Mouse (Mus musculus) forebrain, embryonic 15.5 days (tissue): ENCODE results near the gene Haus3. TPM values are rescaled to one million over a fixed set of nuclear protein-coding genes. Genes with fewer than 3 reads are reported as not detected.

Experiments used
- ATAC-seq: fragments of 200-750 bp; cut with Nextera tagmentation; replicated peaks from 2 replicates; pipeline ENCODE4 v1.8.0; 2017; ENCODE audit warnings: mild to moderate bottlenecking, moderate TSS enrichment, moderate library complexity
- H3K27ac ChIP-seq: fragments of 300-500 bp; sonication (generic); replicated peaks from 2 replicates; pipeline ENCODE4 v1.5.1; 2015; ENCODE audit warnings: mild to moderate bottlenecking, inconsistent platforms
- H3K27me3 ChIP-seq: fragments of 300-500 bp; sonication (generic); 2 replicates; pipeline ENCODE4 v1.6.1; 2015; ENCODE audit warnings: inconsistent platforms
- H3K36me3 ChIP-seq: fragments of 300-500 bp; sonication (generic); 2 replicates; pipeline ENCODE4 v1.6.1; 2015; ENCODE audit warnings: mild to moderate bottlenecking, inconsistent platforms
- H3K4me1 ChIP-seq: fragments of 300-500 bp; sonication (generic); 2 replicates; pipeline ENCODE4 v1.6.1; 2015; ENCODE audit warnings: inconsistent platforms
- H3K4me2 ChIP-seq: fragments of 300-500 bp; sonication (generic); replicated peaks from 2 replicates; pipeline ENCODE4 v1.6.1; 2015; ENCODE audit warnings: mild to moderate bottlenecking, inconsistent platforms
- H3K4me3 ChIP-seq: fragments of 300-500 bp; sonication (generic); 2 replicates; pipeline ENCODE4 v1.5.1; 2015; ENCODE audit warnings: mild to moderate bottlenecking, inconsistent platforms
- H3K9ac ChIP-seq: fragments of 300-500 bp; sonication (generic); replicated peaks from 2 replicates; pipeline ENCODE4 v1.6.1; 2015; ENCODE audit warnings: mild to moderate bottlenecking, inconsistent platforms
- H3K9me3 ChIP-seq: fragments of 300-500 bp; sonication (generic); 2 replicates; pipeline ENCODE4 v1.6.1; 2016; ENCODE audit warnings: inconsistent platforms
- WGBS: fragments of 180-500 bp; shearing (Covaris S2); methylation state at CpG from one replicate; pipeline ENCODE4 v1.1.7; 2015; ENCODE audit warnings: mixed read lengths; 5-methylcytosine and 5-hydroxymethylcytosine counted together
- polyA plus RNA-seq: library from polyadenylated mRNA; unstranded; fragments of >200 nt; fragmentation: Nextera tagmentation; extraction: Ambion mirVana; gene quantifications from 2 replicates; pipeline ENCODE4 v1.2.1, GENCODE M21; 2015

Gene Haus3
- polyA plus RNA-seq = 19.1 and 20.9 TPM in 2 replicates

DNA sequence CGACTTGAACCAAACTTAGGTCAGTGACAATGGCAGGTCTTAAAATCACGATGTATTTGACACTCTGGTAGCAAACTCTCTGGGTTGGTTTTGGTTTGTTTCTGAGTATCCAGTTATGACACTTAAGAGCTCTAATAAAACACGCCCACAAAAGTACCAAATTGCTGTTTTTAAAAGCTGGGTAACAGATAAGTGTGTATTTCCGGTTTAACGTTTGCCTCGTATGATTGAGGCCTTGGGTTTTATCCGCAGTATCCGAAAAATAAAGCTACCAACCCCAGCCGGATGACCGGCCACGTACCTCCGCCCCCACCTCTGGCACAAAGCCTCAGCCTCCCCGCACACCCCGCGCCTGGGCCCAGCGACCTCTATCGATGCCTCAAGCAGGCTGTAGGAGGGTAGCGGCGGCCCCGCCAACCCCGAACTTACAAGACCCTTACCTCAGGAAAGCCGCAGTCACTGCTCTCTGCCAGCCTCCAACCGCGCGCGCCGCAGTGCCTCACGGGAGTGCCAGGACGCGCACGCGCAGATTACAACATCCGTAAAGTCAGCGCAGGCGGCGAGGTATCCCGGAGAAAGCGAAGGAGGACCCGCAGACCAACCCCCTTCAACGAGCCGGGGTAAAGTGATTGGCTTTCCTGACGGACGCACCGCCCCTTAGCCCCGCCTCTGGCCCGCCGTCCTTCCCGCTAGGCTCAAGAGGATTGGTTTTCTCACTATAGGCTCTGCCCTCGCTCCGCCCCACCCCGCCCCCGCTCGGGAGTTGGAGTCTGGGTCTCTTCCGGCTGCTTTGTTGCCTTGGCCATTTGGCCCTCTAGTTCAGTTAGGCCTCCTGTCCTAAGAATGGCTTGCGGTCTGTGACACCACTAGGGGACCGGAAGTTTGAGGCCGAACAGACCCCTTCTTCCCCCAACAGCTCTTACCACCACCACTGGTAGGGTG, at the start of gene Haus3, which contains the start of gene Poln:
TSS of gene Haus3 (minus strand) at position 578 of the 942 bp plus-strand sequence.
TSS of gene Poln (minus strand) at position 499 of the 942 bp plus-strand sequence.
- H3K4me1 ChIP-seq = peaks cover 35% of the 10 kb centered on the region
- no peaks in the 10 kb centered on the region for H3K27me3 ChIP-seq
- peak within 1 kb of the TSS; percentile 69 for H3K4me2 ChIP-seq
- H3K9me3 ChIP-seq = no peaks in the 10 kb centered on the region
- peak; percentile 100 for ATAC-seq
- peak within 1 kb of the TSS; percentile 86 for H3K4me3 ChIP-seq
- H3K9ac ChIP-seq = peak within 1 kb of the TSS; percentile 87
- peak within 1 kb of the TSS; percentile 93 for H3K27ac ChIP-seq
- peaks cover 11% of the 10 kb centered on the region for H3K36me3 ChIP-seq
- WGBS = under 1% methylated on average over 57 of the region's 57 CpGs

GRCm38 (mm10) chr5:34218672-34219071, 49.3 kb upstream of the Haus3 start:
- H3K9me3 ChIP-seq = no peaks in the 10 kb centered on the region
- no peaks in the 10 kb centered on the region for H3K27me3 ChIP-seq
- H3K27ac ChIP-seq = no peak overlapping the region
- no peak overlapping the region for H3K4me3 ChIP-seq
- WGBS = 82% methylated on average over 5 of the region's 5 CpGs
- H3K4me1 ChIP-seq = no peaks in the 10 kb centered on the region
- no peak overlapping the region for H3K9ac ChIP-seq
- no peak overlapping the region for H3K4me2 ChIP-seq
- H3K36me3 ChIP-seq = no peaks in the 10 kb centered on the region
- no peak for ATAC-seq

GRCm38 (mm10) chr5:34217756-34218155, 48.4 kb upstream of the Haus3 start:
- Histone ChIP-seq H3K9ac (no peak overlapping the region), H3K27me3 (no peaks in the 10 kb centered on the region), H3K27ac (no peak overlapping the region), H3K4me2 (no peak overlapping the region), H3K9me3 (no peaks in the 10 kb centered on the region), H3K4me3 (no peak overlapping the region), H3K36me3 (no peaks in the 10 kb centered on the region), H3K4me1 (no peaks in the 10 kb centered on the region)
- ATAC-seq = no peak
- WGBS = 67% methylated on average over 9 of the region's 9 CpGs

GRCm38 (mm10) chr5:34216025-34216424, 46.7 kb upstream of the Haus3 start:
- H3K27ac ChIP-seq = no peak overlapping the region
- no peaks in the 10 kb centered on the region for H3K27me3 ChIP-seq
- no peak overlapping the region for H3K9ac ChIP-seq
- H3K4me1 ChIP-seq = no peaks in the 10 kb centered on the region
- no peak overlapping the region for H3K4me2 ChIP-seq
- H3K36me3 ChIP-seq = no peaks in the 10 kb centered on the region
- no peak overlapping the region for H3K4me3 ChIP-seq
- 86% methylated on average over 7 of the region's 7 CpGs for WGBS
- no peak for ATAC-seq
- H3K9me3 ChIP-seq = no peaks in the 10 kb centered on the region

DNA sequence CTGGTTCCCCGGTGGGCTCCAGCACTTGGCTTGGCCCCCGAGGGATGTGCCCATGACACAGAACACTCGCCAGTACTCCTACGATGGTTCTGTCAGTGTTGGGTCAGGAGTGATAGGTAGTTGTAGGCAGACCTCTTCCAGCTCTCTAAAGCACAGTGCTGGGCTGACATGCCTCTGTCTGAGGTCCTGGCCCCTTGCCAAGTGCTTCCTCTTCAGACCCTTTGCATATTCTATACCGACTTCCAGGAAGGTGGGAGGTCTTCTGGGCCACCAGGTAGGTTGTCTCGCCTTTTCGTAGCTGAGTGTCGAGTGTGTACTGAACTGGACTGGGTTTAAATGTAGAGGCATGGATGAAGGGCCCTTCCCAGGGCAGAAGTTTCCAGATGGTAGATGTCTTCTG, 44.3 kb upstream of the Haus3 start:
- no peaks in the 10 kb centered on the region for H3K9me3 ChIP-seq
- no peak overlapping the region for H3K27ac ChIP-seq
- no peaks in the 10 kb centered on the region for H3K36me3 ChIP-seq
- 78% methylated on average over 8 of the region's 8 CpGs for WGBS
- no peaks in the 10 kb centered on the region for H3K27me3 ChIP-seq
- H3K9ac ChIP-seq = no peak overlapping the region
- H3K4me1 ChIP-seq = no peaks in the 10 kb centered on the region
- H3K4me3 ChIP-seq = no peak overlapping the region
- ATAC-seq = no peak
- no peak overlapping the region for H3K4me2 ChIP-seq

GRCm38 (mm10) chr5:34210279-34210678, 41.0 kb upstream of the Haus3 start:
- WGBS = 3% methylated on average over 1 of the region's 1 CpGs
- H3K4me2 ChIP-seq = no peak overlapping the region
- peak; percentile 83 for ATAC-seq
- H3K4me3 ChIP-seq = no peak overlapping the region
- H3K4me1 ChIP-seq = no peaks in the 10 kb centered on the region
- H3K36me3 ChIP-seq = no peaks in the 10 kb centered on the region
- H3K27me3 ChIP-seq = no peaks in the 10 kb centered on the region
- no peaks in the 10 kb centered on the region for H3K9me3 ChIP-seq
- no peak overlapping the region for H3K9ac ChIP-seq
- no peak overlapping the region for H3K27ac ChIP-seq

DNA sequence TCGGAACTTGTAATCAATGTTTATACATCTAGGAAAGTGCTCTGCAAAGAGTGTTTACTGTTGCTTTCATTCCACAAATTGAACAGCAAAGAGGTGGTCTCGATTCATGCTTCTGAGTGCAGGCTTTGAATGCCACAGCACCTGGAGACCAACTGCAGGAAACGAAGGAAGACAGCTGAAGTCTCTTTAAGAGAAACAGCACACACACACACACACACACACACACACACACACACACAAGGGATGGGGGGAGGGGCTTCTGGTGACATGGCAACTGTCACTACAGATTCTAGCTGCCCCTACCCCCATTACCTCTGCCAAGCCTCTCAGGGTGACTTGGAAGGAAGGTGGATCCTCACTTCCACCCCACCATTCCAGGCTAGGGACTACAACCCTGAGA, 38.2 kb upstream of the Haus3 start:
- Histone ChIP-seq H3K9ac (no peak overlapping the region), H3K27me3 (no peaks in the 10 kb centered on the region)
- ATAC-seq = no peak

DNA sequence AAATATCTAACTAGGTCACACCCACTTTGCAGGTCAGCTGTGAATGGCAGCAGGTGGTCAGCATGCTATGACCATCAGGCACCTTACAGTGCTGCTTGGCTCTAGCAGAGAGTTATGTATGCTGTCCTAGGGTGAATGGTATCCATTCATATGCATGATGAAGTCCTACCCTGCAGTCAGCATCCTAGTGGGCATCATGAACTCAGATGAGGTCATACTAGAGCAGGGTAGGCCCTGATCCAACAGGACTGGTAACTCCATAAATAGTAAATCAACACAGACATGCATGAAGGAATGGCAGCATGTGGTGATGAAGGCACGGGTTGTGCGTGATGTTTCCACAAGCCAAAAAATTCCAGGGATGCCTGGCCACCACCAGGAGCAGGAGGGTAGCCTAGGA, 36.5 kb upstream of the Haus3 start:
- H3K36me3 ChIP-seq = no peaks in the 10 kb centered on the region
- no peak for ATAC-seq
- no peaks in the 10 kb centered on the region for H3K27me3 ChIP-seq
- no peak overlapping the region for H3K27ac ChIP-seq
- H3K4me1 ChIP-seq = peaks cover 5% of the 10 kb centered on the region
- no peak overlapping the region for H3K4me3 ChIP-seq
- no peak overlapping the region for H3K4me2 ChIP-seq
- H3K9ac ChIP-seq = no peak overlapping the region
- no peaks in the 10 kb centered on the region for H3K9me3 ChIP-seq
- WGBS = 94% methylated on average over 2 of the region's 2 CpGs

More for the DNA sequence above, 38.2 kb upstream of the Haus3 start:
- no peaks in the 10 kb centered on the region for H3K36me3 ChIP-seq
- no peak overlapping the region for H3K4me3 ChIP-seq
- H3K4me1 ChIP-seq = no peaks in the 10 kb centered on the region
- H3K9me3 ChIP-seq = no peaks in the 10 kb centered on the region
- H3K27ac ChIP-seq = no peak overlapping the region
- no peak overlapping the region for H3K4me2 ChIP-seq
- WGBS = 60% methylated on average over 3 of the region's 3 CpGs

DNA sequence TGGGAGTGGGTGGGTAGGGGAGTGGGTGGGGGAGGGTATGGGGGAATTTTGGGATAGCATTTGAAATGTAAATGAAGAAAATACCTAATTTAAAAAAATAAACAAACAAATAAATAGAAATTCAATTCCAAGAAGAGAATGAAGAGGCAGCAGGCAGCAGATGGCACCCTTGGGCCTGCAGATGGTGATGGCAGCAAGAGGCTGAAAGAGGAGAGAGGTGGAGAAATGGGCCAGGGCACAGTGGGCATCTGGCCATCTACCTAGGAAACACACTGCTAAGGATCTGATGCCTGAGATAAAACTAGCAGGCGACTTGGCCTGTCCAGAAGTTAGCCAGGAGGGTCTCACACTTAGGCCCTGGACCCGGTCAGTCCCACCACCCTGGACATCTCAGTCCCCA, 35.6 kb upstream of the Haus3 start:
- H3K36me3 ChIP-seq = no peaks in the 10 kb centered on the region
- no peak for ATAC-seq
- H3K27ac ChIP-seq = no peak overlapping the region
- H3K27me3 ChIP-seq = no peaks in the 10 kb centered on the region
- no peaks in the 10 kb centered on the region for H3K9me3 ChIP-seq
- H3K4me2 ChIP-seq = no peak overlapping the region
- H3K4me3 ChIP-seq = no peak overlapping the region
- H3K9ac ChIP-seq = no peak overlapping the region
- H3K4me1 ChIP-seq = peaks cover 5% of the 10 kb centered on the region
- WGBS = 86% methylated on average over 2 of the region's 2 CpGs

DNA sequence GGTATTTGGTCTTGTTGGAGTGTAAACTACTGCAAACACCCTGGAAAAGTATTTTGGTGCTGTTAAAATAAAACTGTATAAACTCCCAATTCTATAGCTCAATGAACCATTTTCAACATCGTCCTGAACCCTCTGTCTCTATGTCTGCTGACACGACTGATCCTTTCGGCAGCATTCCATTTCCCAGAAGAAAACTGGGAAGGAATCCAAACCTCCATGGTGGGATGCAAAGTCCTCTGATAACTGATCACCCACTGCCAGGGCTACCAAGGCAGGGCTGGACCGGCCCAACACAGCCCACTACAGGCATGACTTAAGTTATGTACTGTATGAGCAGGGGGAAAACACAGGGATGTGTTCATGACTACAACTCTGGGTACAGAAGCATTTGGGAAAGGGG, 32.7 kb upstream of the Haus3 start:
- H3K36me3 ChIP-seq = no peaks in the 10 kb centered on the region
- H3K27me3 ChIP-seq = no peaks in the 10 kb centered on the region
- peaks cover 14% of the 10 kb centered on the region for H3K4me1 ChIP-seq
- H3K9ac ChIP-seq = no peak overlapping the region
- no peak for ATAC-seq
- 78% methylated on average over 4 of the region's 4 CpGs for WGBS
- no peak overlapping the region for H3K4me2 ChIP-seq
- H3K4me3 ChIP-seq = no peak overlapping the region
- no peak overlapping the region for H3K27ac ChIP-seq
- no peaks in the 10 kb centered on the region for H3K9me3 ChIP-seq

GRCm38 (mm10) chr5:34201396-34201795, 32.1 kb upstream of the Haus3 start:
- Histone ChIP-seq H3K9ac (no peak overlapping the region), H3K4me2 (no peak overlapping the region), H3K27me3 (no peaks in the 10 kb centered on the region), H3K27ac (no peak overlapping the region), H3K4me3 (no peak overlapping the region), H3K4me1 (peaks cover 19% of the 10 kb centered on the region), H3K9me3 (no peaks in the 10 kb centered on the region), H3K36me3 (no peaks in the 10 kb centered on the region)
- ATAC-seq = no peak
- WGBS = 67% methylated on average over 2 of the region's 2 CpGs

DNA sequence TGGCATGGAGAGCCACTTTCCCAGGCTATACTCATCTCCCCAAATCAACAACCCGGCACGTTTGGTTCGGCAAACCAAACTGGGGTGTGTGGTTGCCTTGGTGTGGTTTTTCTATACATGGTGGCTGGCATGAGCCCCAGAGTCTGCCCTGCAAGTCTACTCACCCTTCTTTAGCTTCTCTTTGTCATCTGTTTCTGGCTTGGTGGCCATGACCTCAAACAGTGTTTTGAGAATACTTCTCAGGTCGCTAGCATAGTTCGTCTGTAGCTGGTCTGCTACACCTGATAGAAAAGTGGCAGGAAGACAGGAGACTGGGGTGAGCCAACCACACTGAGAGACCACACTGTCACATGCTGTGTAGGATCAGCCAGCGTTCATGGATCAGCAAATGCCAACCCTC, 29.3 kb upstream of the Haus3 start:
- H3K4me1 ChIP-seq = peaks cover 19% of the 10 kb centered on the region
- H3K36me3 ChIP-seq = no peaks in the 10 kb centered on the region
- H3K4me2 ChIP-seq = no peak overlapping the region
- no peak overlapping the region for H3K9ac ChIP-seq
- no peaks in the 10 kb centered on the region for H3K9me3 ChIP-seq
- H3K27ac ChIP-seq = no peak overlapping the region
- no peaks in the 10 kb centered on the region for H3K27me3 ChIP-seq
- no peak for ATAC-seq
- 85% methylated on average over 6 of the region's 6 CpGs for WGBS
- no peak overlapping the region for H3K4me3 ChIP-seq
